Mouse (Mus musculus) cerebellum, adult 2 months (tissue): Measurements from ENCODE around the gene Nucks1. TPM values are rescaled to one million over a fixed set of nuclear protein-coding genes. Genes with fewer than 3 reads are reported as not detected.

Experiments used
- DNase-seq, 2 experiments: peaks; one replicate each; pipeline ENCODE4 v3.0.0; 2021
- H3K27ac ChIP-seq: fragments of 200-500 bp; 2 replicates; pipeline ENCODE4 v1.5.1; 2012; ENCODE audit warnings: low read length, control low read depth, inconsistent platforms; ENCODE audit not compliant: insufficient read depth
- H3K27me3 ChIP-seq: fragments of 200-500 bp; 2 replicates; pipeline ENCODE4 v1.6.1; 2012; ENCODE audit warnings: inconsistent platforms, mild to moderate bottlenecking, low read length, moderate library complexity; ENCODE audit not compliant: control insufficient read depth, insufficient read depth
- H3K4me1 ChIP-seq: fragments of 200-500 bp; 2 replicates; pipeline ENCODE4 v1.6.1; 2011; ENCODE audit warnings: low read length; ENCODE audit not compliant: control insufficient read depth, insufficient read depth
- H3K4me3 ChIP-seq: fragments of 200-500 bp; replicated peaks from 2 replicates; pipeline ENCODE3; 2011; ENCODE audit warnings: mild to moderate bottlenecking, low read depth, low read length, control low read depth; ENCODE audit not compliant: insufficient read depth
- CTCF ChIP-seq: fragments of 200-500 bp; IDR thresholded peaks from 2 replicates; pipeline ENCODE4 v1.5.1; 2011; ENCODE audit warnings: low read depth, mild to moderate bottlenecking, control low read depth, low read length, moderate library complexity, borderline replicate concordance; ENCODE audit not compliant: insufficient read depth
- POLR2A ChIP-seq: fragments of 200-500 bp; IDR thresholded peaks from 2 replicates; pipeline ENCODE4 v1.6.1; 2011; ENCODE audit warnings: low read length, control low read depth, borderline replicate concordance; ENCODE audit not compliant: insufficient read depth
- WGBS: fragments of 180-500 bp; shearing (Covaris S2); methylation state at CpG from one replicate; pipeline ENCODE4 v1.1.7; 2018; 5-methylcytosine and 5-hydroxymethylcytosine counted together
- polyA plus RNA-seq: library from polyadenylated mRNA; depleted of rRNA; stranded (reverse); fragments of >200 nt; gene quantifications from 2 replicates; pipeline ENCODE4 v1.2.3, GENCODE M21; 2012

Gene Nucks1
- polyA plus RNA-seq, 1 experiment: 49.5 TPM

- no peak overlapping the region for H3K27ac ChIP-seq
- 86% methylated on average over 11 of the region's 11 CpGs for WGBS
- H3K27me3 ChIP-seq: no peaks in the 10 kb centered on the region
- DNase-seq: no peak
- TF ChIP-seq POLR2A (no peak), CTCF (no peak)
- H3K4me3 ChIP-seq: no peak overlapping the region
- no peaks in the 10 kb centered on the region for H3K4me1 ChIP-seq
Measured at GRCm38 (mm10) chr1:131946462-131947215, 36.3 kb downstream of the Nucks1 start.

- H3K4me1 ChIP-seq: no peaks in the 10 kb centered on the region
- no peak for DNase-seq
- TF ChIP-seq POLR2A: no peak
- TF ChIP-seq CTCF: no peak
- WGBS: 35% methylated on average over 1 of the region's 1 CpGs
- H3K27ac ChIP-seq: no peak overlapping the region
- H3K4me3 ChIP-seq: no peak overlapping the region
- no peaks in the 10 kb centered on the region for H3K27me3 ChIP-seq
Measured at GRCm38 (mm10) chr1:131947997-131948525, 37.7 kb downstream of the Nucks1 start.

DNA sequence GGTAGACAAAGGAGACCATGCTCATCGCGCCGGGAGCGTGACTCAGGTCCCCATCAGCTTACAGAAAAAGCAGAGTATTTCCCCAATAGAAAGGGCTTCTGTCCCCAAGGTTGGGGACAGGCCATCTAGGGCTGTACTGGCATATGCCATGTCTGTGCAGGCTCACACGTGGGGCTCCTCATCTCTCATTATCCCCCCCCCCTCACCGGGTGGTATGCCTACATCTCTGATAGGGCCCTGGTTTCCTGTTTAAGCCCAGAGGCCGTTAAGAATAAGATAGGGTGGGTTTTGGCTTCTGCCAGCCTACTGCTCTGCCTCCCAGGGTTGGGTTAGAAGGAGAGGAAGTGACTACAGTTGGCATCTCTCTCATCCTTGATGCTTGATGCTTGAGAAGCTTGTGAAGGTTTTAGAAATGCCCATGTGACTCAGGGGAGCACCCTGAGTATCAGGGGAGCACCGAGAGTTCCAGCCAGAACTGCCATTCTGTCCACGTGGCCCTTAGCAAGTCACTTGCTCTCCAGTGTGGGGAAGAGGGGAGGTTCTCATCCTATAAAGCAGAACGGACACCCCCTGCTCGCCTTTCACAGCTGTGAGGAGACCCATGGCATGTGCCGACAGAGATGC is 44.0 kb downstream of the Nucks1 start:
- no peaks in the 10 kb centered on the region for H3K27me3 ChIP-seq
- no peak for DNase-seq
- no peak overlapping the region for H3K4me3 ChIP-seq
- no peaks in the 10 kb centered on the region for H3K4me1 ChIP-seq
- no peak for TF ChIP-seq CTCF
- TF ChIP-seq POLR2A: no peak
- no peak overlapping the region for H3K27ac ChIP-seq
- WGBS: 81% methylated on average over 12 of the region's 12 CpGs

DNA sequence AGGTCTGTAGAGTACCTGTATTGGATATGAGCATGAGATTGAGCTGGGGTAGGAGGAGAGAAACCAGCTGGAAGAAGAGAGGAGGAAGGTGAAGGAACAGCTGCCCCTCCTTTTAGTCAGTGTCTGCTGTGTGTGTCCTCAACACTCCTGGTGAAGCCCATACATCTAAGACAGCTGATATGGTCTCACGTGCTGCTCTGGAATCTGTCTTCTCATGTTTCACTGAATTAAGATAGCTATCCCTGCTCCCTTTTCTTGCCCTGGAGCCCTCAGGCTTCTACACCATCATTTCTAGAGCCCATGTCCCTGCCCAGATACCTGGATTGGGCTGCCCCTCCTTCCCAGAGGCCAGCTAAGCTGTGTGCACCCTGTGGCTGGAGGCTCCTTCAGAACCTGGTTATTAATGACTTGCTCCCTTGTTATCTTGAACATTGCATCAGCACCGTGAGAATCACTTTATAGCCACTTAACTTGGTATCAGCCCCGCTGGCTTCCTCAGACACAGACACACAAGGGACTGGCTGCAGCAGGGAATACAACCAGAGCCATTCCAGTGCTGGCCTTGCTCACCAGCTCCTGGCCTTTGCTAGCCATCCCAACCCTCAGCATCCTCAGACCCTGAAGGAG is 44.9 kb downstream of the Nucks1 start:
- TF ChIP-seq POLR2A (no peak), CTCF (no peak)
- Histone ChIP-seq H3K4me3 (no peak overlapping the region), H3K27me3 (no peaks in the 10 kb centered on the region), H3K27ac (no peak overlapping the region), H3K4me1 (no peaks in the 10 kb centered on the region)
- DNase-seq: no peak
- WGBS: 76% methylated on average over 3 of the region's 3 CpGs

GRCm38 (mm10) chr1:131957416-131957815 is 47.1 kb downstream of the Nucks1 start:
- 86% methylated on average over 5 of the region's 5 CpGs for WGBS
- TF ChIP-seq CTCF: no peak
- no peak for TF ChIP-seq POLR2A

DNA sequence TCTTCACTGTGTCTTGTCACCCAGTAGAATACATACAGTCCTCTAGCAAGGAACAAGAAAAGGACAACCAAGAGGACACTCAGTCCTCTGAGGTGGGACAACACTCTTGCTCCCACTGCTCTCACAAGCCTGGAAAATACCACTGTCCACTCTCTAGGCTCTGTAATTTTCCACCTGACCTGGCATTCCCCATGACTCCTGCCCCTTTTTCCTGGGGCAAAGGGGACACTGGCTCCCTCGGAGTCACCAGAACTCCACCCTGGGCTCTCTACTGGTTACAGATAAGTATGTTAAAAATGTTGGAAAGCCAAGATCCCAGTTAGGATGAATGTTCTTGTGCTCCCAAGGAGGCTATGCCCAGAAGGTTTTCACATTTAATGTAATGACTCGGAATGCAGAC is 50.7 kb downstream of the Nucks1 start:
- Histone ChIP-seq H3K4me3 (no peak overlapping the region), H3K27ac (no peak overlapping the region), H3K4me1 (no peaks in the 10 kb centered on the region), H3K27me3 (peaks cover 1% of the 10 kb centered on the region; the same call in 1 of the 2 replicates)
- TF ChIP-seq POLR2A (no peak), CTCF (no peak)
- no peak for DNase-seq
- WGBS: 70% methylated on average over 2 of the region's 2 CpGs

More at GRCm38 (mm10) chr1:131957416-131957815, 47.1 kb downstream of the Nucks1 start:
- no peak for DNase-seq
- H3K27me3 ChIP-seq: no peaks in the 10 kb centered on the region
- no peaks in the 10 kb centered on the region for H3K4me1 ChIP-seq
- H3K4me3 ChIP-seq: no peak overlapping the region
- no peak overlapping the region for H3K27ac ChIP-seq

DNA sequence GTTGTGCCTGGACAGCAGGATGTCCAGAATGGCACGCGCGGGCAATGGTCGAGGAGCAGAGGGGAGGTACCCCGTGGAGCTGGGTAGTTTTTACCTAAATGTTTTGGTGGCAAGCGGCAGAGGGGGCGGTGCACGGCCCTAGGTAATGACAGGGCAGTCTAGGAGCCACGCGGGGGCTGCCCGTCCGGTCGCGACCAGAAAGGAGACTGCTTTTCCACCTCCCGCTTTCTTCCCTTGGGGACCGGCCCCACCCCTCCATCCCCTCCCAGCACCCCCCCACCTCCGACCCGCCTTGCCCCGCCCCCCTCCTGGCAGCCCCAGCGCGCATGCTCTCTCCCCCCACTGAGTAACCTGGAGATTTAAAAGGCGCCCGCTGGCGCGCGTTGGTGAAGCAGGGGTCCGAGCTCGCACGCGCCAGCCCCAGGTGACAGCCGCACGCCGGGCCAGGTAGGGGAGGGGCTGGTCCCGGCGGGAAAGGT is 52.3 kb downstream of the Nucks1 start, which contains the start of gene Slc45a3:
Slc45a3 (plus strand) TSS at position 362 of the 479 bp plus-strand sequence.
- 1% methylated on average over 33 of the region's 35 CpGs for WGBS
- no peak within 1 kb of the TSS for H3K27ac ChIP-seq
- H3K27me3 ChIP-seq: peaks cover 1% of the 10 kb centered on the region; the same call in 1 of the 2 replicates
- no peak for TF ChIP-seq CTCF
- no peak for TF ChIP-seq POLR2A
- peak within 1 kb of the TSS; percentile 46 for H3K4me3 ChIP-seq
- DNase-seq: no peak
- H3K4me1 ChIP-seq: no peaks in the 10 kb centered on the region
